Mouse (Mus musculus) heart, postnatal 4 days (tissue): ENCODE data around the gene Tnk2. TPM values are rescaled to one million over a fixed set of nuclear protein-coding genes. Genes with fewer than 3 reads are reported as not detected.

Source experiments
- DNase-seq: peaks from one replicate; pipeline ENCODE4 v3.0.0; 2021
- total RNA-seq, 2 experiments: library from RNA; stranded (reverse); gene quantifications; 2 replicates each; pipeline ENCODE4 v1.2.3; 2021

Gene Tnk2
- total RNA-seq, 2 experiments from 2014 or later: 38.4 to 49.9 TPM

GRCm38 (mm10) chr16:32660557-32661321, 17.1 kb downstream of the Tnk2 start:
- DNase-seq: peak; percentile 84

- DNase-seq: peak; percentile 49
Measured at GRCm38 (mm10) chr16:32661493-32661921, 17.8 kb downstream of the Tnk2 start.

DNA sequence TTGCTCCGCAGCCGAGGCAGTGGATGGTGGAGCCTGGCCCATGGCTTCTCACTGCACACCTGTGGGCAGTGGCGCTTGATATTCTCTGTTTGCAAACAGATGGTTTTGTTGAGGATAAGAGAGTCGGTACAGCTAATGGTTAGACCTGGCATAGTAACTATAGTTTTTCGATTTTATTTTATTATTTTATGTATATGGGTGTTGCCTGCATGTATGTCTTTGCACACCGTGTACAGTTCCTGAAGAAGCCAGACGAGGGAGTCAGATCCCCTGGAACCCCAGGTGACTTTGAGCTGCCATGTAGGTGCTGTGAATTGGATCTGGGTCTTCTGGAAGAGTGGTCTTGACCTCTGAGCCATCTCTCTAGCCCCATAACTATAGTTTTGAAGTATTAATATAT, 18.7 kb downstream of the Tnk2 start:
- DNase-seq: no peak

DNA sequence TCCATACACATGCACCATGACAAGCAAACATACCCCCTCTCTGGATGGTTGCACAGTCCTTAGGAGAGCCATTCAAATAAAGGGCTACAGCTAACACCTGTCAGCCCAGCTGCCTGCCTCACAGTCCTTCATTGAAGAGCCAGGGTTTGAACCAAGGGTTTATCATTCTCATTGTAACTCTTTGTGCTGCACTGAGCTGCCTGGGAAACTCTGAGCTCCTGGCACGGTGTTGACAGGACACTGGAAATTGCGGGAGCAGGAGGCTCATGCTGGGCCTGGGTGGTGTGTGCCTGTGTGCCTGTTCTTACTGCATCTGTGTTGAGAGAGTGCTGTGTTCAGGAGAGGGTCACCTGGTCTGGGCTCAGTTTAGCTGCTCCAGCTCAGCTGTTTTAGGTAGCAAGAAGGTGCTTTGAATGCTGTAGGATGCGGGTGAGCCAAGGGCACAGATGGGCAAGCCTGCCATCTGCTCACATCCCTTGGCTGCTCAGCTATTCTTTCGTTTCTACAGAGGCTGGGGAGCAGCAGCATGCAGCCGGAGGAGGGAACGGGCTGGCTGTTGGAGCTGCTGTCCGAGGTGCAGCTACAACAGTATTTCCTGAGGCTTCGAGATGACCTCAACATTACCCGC, 19.7 kb downstream of the Tnk2 start:
- DNase-seq: no peak

DNA sequence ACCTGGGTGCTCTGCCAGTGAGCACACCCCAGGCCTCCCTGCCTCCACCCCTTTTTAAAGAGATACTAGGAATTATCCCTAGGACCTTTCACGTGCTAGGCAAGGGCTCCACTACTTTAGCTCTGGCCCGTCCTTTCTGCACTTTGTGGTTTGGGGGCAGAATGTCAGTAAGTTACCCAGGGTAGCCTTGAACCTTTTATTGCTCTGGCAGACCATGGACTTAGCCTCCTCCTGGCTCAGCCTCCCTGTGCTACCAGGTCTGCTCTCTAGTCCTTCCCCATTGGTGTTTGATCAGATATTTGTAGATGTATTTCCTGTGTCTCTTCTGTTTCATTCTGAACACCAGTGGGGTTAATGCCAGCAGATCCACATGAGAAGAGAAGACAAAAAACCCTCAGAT, 20.5 kb downstream of the Tnk2 start:
- no peak for DNase-seq

DNA sequence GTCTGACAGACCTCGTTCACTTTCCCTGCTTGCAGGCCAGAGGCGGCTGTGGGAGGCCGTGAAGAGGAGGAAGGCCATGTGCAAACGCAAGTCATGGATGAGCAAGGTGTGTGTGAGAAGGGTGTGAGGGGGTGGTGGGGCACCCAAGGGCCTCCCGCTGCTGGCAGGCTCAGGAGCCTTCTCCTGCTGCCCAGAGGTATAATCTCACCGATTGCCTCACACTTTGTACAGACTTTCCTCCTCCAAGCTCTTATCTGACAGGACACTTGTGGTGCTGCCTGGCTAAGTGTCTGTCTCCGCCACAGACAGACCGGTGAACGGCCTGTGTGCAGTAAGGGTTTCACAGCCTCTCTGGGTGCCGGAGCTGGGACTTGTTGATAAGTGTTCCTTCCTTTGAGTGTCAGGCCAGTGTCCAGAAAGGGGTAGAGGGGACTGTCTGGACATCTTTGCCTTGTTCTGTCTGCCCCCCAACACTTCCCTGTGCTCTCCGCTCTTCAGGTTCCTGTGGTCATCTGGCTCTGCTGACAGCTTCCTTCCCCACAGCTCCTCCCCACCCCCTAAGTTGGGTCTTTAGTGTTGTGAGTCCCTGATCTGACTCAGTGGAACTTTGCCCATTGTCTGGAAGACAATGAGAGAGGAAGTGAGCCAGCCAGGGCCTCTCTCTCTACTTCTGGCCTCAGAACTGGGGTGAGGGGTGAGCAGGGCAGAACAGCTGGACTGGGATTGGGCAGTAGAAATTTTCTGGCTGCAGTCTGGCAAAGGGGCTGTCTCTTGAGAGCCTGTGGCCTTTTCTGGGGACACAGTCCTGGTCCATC, 22.4 kb downstream of the Tnk2 start:
- DNase-seq: peak; percentile 54

DNA sequence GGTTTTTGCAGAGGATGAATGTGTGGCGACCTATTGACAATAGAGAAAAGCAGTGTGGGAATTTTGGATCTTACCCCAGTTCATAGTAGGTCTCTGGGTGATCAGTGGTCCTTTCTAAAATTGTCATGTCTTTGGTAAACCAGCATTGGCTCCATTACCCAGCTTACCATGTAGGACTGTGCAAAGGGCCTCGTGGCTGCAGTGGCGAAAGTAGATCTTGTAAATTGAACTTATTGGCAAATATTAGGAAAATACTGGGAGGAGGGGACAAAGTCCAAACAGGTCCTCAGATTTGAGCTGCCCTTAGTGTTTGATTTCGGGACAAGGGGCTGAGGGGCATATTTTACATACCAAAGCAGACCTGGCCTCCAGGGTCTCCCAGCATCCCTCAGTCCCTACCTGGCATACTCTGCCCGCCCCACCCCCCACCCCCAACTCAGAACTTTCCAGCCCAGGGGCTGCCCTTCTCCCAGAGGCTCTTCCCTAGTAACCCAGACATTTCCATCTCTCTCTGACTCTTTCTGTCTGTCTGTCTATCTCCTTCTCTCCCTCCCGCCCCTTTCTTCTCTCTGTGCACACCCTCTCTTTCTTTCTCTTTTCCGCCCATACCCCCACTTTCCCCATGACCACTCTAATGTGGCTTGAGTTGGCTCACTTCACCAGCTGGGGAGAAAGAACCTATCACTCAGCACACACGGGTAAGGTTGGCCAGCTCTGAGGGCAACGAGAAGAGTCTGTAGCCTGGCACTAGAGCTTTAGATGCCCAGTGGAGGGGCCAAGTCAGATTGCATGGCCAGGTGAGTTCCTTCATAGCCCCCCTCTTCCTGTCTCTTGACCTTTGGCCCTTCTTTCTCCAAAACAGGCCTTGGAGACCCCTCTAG, 23.2 kb downstream of the Tnk2 start:
- no peak for DNase-seq

DNA sequence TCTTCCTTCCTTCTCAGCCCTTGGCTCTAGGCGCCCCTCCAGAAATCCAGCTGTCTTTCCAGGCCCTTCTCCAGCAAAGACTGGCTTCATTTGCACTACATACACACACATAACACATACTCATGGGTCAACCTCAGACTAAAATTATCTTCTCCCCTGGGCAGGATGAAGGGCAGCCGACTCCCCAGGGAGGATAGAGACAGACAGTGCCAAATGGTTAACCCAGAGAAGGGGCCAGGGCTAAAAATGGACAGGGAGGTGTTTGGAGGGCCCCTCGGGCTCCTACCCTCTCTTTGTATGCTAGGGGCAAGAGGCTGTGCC, 23.8 kb downstream of the Tnk2 start:
- no peak for DNase-seq

GRCm38 (mm10) chr16:32668030-32668429, 24.4 kb downstream of the Tnk2 start:
- no peak for DNase-seq

- DNase-seq: no peak
Measured at GRCm38 (mm10) chr16:32668472-32668871, 24.8 kb downstream of the Tnk2 start.

DNA sequence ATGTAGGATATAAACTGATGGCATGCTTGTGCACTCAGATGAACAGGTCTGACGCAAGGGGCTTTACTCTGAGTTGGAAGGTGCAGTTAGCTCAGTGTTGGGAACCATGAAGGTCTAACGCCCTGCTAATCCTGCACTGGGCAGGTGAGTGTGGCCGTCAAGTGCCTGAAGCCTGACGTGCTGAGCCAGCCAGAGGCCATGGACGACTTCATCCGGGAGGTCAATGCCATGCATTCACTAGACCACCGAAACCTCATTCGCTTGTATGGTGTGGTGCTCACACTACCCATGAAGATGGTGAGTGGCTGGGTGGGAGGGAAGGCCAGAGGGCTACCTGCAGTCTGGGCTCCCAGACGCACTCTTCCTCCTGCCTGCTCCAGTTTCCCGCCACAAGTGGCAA, 25.6 kb downstream of the Tnk2 start:
- no peak for DNase-seq

DNA sequence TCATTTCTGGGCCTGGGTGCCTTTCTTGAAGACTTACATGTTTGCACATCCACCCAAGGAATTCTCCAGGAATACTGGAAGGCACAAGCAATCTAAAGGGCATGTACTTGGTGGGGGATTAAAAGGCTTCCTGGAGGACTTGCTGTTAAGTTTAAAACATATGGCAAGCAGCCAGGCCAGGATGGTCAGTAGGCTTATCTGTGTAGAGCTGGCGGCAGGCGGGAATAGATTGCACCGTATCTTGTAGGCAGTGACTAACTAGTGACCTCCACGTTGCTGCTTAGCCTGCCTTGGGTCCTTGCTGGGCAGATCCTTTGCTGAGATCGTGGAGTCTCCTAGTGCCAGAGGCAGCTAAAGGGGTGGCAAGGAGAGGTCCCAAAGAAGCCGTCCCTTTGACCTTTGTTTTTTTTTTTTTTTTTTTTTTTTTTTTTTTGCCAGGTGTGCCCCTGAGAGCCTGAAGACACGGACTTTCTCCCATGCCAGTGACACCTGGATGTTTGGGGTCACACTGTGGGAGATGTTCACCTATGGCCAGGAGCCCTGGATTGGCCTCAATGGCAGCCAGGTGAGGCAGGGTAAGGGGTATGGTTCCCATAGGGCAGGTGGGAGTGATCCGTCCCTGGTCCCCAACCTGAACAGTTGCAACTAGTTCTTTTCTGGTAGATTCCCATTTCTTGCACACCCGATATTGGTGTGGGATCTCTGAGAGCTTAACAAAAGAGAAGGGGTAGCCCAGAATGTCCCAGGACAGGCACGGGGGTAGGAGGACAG, 26.9 kb downstream of the Tnk2 start:
- no peak for DNase-seq

- DNase-seq: no peak
Measured at GRCm38 (mm10) chr16:32671206-32671887, 27.7 kb downstream of the Tnk2 start.

GRCm38 (mm10) chr16:32672250-32672649, 28.6 kb downstream of the Tnk2 start:
- no peak for DNase-seq

- DNase-seq: no peak
Measured at GRCm38 (mm10) chr16:32672861-32673560, 29.3 kb downstream of the Tnk2 start.

GRCm38 (mm10) chr16:32674121-32674740, 30.6 kb downstream of the Tnk2 start:
- no peak for DNase-seq

DNA sequence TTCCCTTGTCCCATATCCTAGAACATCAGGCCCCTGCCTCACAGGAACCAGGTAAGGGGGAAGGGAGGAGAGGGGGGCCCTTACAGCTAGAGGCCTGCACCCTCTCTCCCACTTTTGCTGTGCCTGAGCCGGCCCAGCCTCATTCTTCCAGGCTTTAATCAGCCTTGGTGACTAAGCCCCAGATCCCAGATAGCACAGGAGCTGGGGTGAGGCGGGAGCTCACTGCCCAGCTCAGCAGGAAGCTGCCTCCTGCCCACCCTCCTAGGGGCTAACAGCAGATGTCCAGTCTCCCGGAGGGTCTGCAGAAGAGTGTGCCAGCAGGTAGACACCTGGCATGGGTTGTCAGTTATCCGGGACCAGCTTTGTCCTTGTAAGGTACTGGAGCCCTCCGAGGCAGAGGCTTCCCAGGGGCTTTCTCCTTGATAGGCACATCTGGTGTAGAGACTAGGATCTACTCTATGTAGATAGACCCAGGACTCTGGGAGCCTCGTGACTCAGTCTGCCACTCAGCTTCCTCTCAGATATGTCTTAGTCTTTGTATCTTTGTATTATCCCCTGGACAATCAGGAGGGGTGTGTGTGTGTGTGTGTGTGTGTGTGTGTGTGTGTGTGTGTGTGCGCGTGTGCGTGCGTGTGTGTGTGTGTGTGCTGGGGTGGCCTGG, 33.5 kb downstream of the Tnk2 start:
- no peak for DNase-seq

DNA sequence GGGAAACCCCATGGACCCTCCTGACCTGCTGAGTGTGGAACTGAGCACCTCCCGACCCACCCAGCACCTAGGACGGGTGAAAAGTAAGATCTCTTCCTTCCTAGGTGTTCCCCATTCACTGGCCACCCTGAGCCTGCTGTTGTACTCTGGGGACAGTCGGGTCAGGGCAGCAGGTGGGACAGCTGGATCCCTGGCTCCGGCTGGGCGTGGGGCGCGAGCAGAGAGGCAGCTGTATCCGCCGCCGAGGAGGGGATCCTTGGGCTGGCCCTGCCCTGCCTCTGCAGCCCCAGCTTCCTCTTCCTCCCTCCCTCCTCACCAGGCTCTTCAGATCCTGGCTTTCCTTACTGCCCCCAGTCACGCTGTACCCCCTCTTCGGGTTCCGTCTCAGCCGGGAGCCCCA, 34.2 kb downstream of the Tnk2 start:
- DNase-seq: no peak

DNA sequence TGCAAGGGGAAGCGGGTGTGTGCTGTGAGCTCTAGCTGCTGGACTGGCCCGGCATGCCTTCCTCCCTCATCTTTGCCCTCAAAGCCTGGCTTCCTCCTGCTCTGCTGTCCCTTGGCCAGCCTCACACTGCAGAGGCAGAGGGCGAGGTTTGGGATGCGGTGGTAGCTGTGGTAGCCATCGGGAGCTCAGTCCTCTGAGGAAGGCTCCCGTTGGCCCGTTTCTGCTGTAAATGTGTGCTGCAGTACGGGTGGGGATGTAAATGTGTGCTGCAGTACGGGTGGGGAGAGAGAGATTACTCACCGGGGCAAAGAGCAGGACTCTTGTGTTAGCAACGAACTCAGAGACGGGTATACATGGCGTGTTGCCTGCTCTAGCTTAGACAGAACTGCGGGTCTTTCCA, 35.1 kb downstream of the Tnk2 start:
- no peak for DNase-seq
